Mouse (Mus musculus) CH12.LX (cell line): ENCODE measurements around the gene Cxcl13.

Source experiments
- MAX ChIP-seq: IDR thresholded peaks from 2 replicates; pipeline ENCODE4 v1.6.1; 2011; ENCODE audit warnings: low read length, improper control_type of control experiment
- POLR2A ChIP-seq: IDR thresholded peaks from 2 replicates; pipeline ENCODE4 v1.6.1; 2011; ENCODE audit warnings: low read depth, mild to moderate bottlenecking, improper control_type of control experiment, low read length
- UBTF ChIP-seq: IDR thresholded peaks from 2 replicates; pipeline ENCODE4 v1.6.1; 2012; ENCODE audit warnings: low read depth, mild to moderate bottlenecking, inconsistent platforms, low read length, improper control_type of control experiment, moderate library complexity

GRCm38 (mm10) chr5:95936068-95936467, 20.7 kb upstream of the Cxcl13 start:
- TF ChIP-seq UBTF (no peak), MAX (no peak), POLR2A (no peak)
